Mouse (Mus musculus): ENCODE results near the gene Ccdc69. TPM values are rescaled to one million over a fixed set of nuclear protein-coding genes. Genes with fewer than 3 reads are reported as not detected.
"Not testable (repeated sequence)": the region's sequence is repeated elsewhere in the genome, so short reads cannot be mapped to it uniquely, and the experiment has no call there.

The Ccdc69 gene
- polyA plus RNA-seq, 1 experiment from 2014 or later: 26.7 TPM

DNA sequence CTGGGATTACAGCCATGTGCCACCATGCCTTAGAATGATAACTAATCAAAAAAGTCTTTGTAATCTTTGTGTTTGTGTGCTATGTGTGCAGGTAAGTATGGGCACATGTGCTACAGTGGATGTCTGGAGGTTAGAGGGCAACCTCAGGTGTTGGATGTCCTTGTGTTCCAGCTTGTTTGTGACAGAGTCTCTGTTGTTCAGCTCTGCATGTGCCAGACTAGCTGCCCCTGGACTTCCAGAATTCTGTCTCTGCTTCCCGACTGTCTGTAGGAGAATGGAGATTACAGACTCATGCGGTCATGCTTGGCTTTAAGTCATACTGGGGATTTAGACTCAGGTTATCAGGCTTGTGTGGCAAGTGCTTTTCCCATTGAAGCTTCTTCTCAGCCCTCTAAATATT lies 36.4 kb upstream of the Ccdc69 start:
- Histone ChIP-seq H3K36me3 (ENCODE audit: control insufficient read depth, insufficient read depth, low read length) (0 out of 2 replicates have a peak, but pooled peaks cover 3% of the 10 kb centered on the region), H3K4me1 (ENCODE audit: control insufficient read depth in 2 of 2, insufficient read depth in 2 of 2, low read length in 2 of 2) (peaks cover 2 to 21% of the 10 kb centered on the region in 2 experiments), H3K4me2 (ENCODE audit: low read length) (no peak overlapping the region), H3K9me3 (ENCODE audit: control insufficient read depth, low read length) (no peaks in the 10 kb centered on the region), H3K27ac (replicated peaks in 1 of 2; ENCODE audit: control insufficient read depth in 1 of 2, insufficient read depth in 1 of 2, low read depth in 2 of 2, low read length in 2 of 2) (peak overlapping the region; percentile 49 to 63), H3K4me3 (ENCODE audit: control insufficient read depth in 1 of 2, insufficient read depth in 1 of 2, low read depth in 1 of 2, low read length in 2 of 2) (no peak overlapping the region), H3K9ac (ENCODE audit: low read length) (no peak overlapping the region), H3K27me3 (ENCODE audit: control insufficient read depth, insufficient read depth, low read length) (no peaks in the 10 kb centered on the region)
- no peak for ATAC-seq (ENCODE audit: insufficient number of reproducible peaks, insufficient read depth, low FRiP score, low read depth)
- WGBS: 23% methylated on average over 2 of the region's 2 CpGs

DNA sequence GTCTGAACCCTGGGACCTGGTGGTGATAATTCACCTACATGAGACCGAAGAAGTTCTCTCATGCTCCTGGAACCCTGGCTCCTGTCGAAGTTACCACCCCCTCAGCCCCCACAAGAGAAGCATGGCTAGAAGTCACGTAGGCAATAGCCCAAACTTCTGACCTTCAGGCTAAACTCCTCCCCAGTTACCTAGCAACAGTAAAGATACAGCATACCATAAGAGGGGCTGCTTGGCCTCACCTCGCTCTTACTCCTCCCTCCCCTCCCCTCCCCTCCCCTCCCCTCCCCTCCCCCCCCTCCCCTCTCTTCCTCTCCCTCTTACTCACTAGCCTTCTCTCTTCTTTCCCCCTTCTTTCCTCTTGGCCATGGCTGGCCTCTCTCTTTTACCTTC lies 35.9 kb upstream of the Ccdc69 start:
- Histone ChIP-seq H3K4me1 (ENCODE audit: control insufficient read depth in 2 of 2, insufficient read depth in 2 of 2, low read length in 2 of 2) (peaks cover 2 to 21% of the 10 kb centered on the region in 2 experiments), H3K27ac (replicated peaks in 1 of 2; ENCODE audit: control insufficient read depth in 1 of 2, insufficient read depth in 1 of 2, low read depth in 2 of 2, low read length in 2 of 2) (peak overlapping the region; percentile 82 to 93), H3K4me2 (ENCODE audit: low read length) (peak overlapping the region; percentile 25; the same call in 1 of the 2 replicates)
- WGBS: 20% methylated on average over 4 of the region's 4 CpGs
- not testable (repeated sequence) for H3K9me3 ChIP-seq (ENCODE audit: control insufficient read depth, low read length); H3K36me3 ChIP-seq (ENCODE audit: control insufficient read depth, insufficient read depth, low read length); H3K4me3 ChIP-seq (ENCODE audit: control insufficient read depth in 1 of 2, insufficient read depth in 1 of 2, low read depth in 1 of 2, low read length in 2 of 2); H3K27me3 ChIP-seq (ENCODE audit: control insufficient read depth, insufficient read depth, low read length); H3K9ac ChIP-seq (ENCODE audit: low read length)
- peak; percentile 32 for ATAC-seq (ENCODE audit: insufficient number of reproducible peaks, insufficient read depth, low FRiP score, low read depth)

- peaks cover 12% of the 10 kb centered on the region; the same call in 1 of the 2 replicates for H3K36me3 ChIP-seq (ENCODE audit: control insufficient read depth, insufficient read depth, low read length)
- peaks cover 2 to 21% of the 10 kb centered on the region in 2 experiments for H3K4me1 ChIP-seq (ENCODE audit: control insufficient read depth in 2 of 2, insufficient read depth in 2 of 2, low read length in 2 of 2)
- peak overlapping the region; percentile 25; the same call in 1 of the 2 replicates for H3K4me2 ChIP-seq (ENCODE audit: low read length)
- H3K9ac ChIP-seq (ENCODE audit: low read length): no peak overlapping the region
- no peaks in the 10 kb centered on the region for H3K9me3 ChIP-seq (ENCODE audit: control insufficient read depth, low read length)
- H3K4me3 ChIP-seq (ENCODE audit: control insufficient read depth in 1 of 2, insufficient read depth in 1 of 2, low read depth in 1 of 2, low read length in 2 of 2): no peak overlapping the region
- no peaks in the 10 kb centered on the region for H3K27me3 ChIP-seq (ENCODE audit: control insufficient read depth, insufficient read depth, low read length)
- ATAC-seq (ENCODE audit: insufficient number of reproducible peaks, insufficient read depth, low FRiP score, low read depth): peak; percentile 58; the same call in 1 of the 2 replicates
- H3K27ac ChIP-seq (replicated peaks in 1 of 2; ENCODE audit: control insufficient read depth in 1 of 2, insufficient read depth in 1 of 2, low read depth in 2 of 2, low read length in 2 of 2): peak overlapping the region; percentile 82 to 93
- 37% methylated on average over 7 of the region's 7 CpGs for WGBS
Measured at GRCm38 (mm10) chr11:55113209-55113860, 35.4 kb upstream of the Ccdc69 start.

DNA sequence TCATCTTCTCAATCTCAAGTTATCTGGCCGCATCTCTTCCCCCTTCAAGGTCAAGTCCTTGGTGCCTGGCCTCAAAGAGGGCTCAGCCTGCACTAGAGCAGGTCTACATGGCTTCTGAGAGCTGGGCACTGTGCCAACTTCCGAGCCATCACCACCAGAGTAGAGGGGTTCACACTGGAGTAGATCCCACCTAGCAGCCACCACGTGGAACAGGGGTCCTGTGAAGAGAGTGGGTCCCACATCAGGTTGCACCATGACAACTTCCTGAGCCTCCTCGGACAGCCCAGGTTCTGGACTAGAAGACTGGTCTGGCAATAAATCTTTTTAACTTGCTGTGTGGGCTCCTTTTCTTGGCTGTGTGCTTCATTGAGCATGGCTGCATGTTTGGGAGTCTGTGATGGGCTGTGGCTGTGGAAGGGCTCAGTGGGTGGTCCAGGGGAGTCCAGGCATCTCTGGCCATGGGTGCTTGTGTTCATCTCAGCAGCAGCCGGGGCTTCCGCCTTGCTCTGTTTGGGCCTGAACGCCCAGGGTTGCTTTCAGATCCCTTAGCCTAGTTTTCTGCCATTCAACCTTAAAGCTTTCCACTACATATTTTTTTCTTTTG lies 32.7 kb upstream of the Ccdc69 start:
- Histone ChIP-seq H3K9ac (ENCODE audit: low read length) (no peak overlapping the region), H3K4me3 (ENCODE audit: control insufficient read depth in 1 of 2, insufficient read depth in 1 of 2, low read depth in 1 of 2, low read length in 2 of 2) (no peak overlapping the region), H3K4me1 (ENCODE audit: control insufficient read depth in 2 of 2, insufficient read depth in 2 of 2, low read length in 2 of 2) (peaks cover 2 to 21% of the 10 kb centered on the region in 2 experiments), H3K27ac (replicated peaks in 1 of 2; ENCODE audit: control insufficient read depth in 1 of 2, insufficient read depth in 1 of 2, low read depth in 2 of 2, low read length in 2 of 2) (no peak overlapping the region), H3K27me3 (ENCODE audit: control insufficient read depth, insufficient read depth, low read length) (no peaks in the 10 kb centered on the region), H3K4me2 (ENCODE audit: low read length) (no peak overlapping the region), H3K36me3 (ENCODE audit: control insufficient read depth, insufficient read depth, low read length) (peaks cover 19% of the 10 kb centered on the region; the same call in 1 of the 2 replicates), H3K9me3 (ENCODE audit: control insufficient read depth, low read length) (no peaks in the 10 kb centered on the region)
- 65% methylated on average over 7 of the region's 7 CpGs for WGBS
- no peak for ATAC-seq (ENCODE audit: insufficient number of reproducible peaks, insufficient read depth, low FRiP score, low read depth)

DNA sequence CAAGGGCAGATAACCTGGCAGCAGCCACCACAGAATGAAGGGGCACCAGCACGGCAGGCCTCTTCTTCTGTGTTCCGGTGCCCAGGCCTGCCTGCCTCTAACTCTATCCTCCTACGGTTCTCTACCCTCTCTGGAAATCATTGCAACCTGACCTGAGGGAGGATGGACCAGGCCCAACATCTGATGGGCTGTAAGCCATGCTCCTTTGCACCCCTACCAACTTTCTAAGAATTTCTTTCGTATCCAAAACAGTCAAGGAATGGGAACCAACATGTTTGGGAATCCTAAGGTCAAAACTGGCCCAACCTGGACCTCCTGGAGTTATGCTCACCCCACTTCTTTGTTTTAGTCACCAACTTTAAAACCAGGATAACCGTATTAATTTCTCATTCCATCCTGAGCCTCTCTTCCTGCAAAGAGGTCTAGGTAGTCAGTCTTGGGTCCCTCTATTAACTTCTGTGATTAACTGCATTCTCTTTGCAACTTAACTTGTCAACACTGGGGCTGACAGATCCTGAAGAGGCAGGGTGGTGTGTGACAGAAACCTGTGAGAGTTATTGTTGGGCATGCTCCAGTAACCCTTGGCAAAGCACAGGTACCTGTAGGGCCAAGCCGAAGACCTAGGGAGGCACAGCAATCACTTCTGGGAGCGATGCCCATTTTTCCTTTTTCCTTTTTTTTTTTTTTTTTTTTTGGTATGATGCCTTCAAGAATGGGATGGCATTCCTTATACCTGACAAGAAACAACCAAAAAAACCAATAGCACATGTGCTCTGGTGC lies 31.8 kb upstream of the Ccdc69 start:
- WGBS: 78% methylated on average over 7 of the region's 7 CpGs

DNA sequence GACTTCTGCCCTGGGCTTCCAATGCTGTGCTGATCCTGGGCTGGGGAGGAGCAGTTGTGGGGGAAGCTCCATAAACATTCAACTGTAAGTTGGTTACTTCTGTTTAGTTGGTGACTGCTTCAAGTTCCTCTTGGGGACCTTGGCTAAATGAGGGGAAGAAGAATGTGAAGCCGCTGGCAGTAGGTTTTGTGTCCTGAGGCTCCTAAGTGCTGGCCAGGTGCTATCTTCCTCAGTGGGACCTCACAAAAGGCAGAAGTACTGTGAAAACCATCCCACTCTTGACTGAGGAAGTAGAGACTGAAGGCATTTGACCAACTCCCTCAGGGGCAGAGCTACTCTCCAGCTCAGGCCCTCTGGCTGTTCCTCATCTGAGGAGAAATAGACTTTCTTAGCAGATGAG lies 28.7 kb upstream of the Ccdc69 start:
- no peak overlapping the region for H3K9ac ChIP-seq (ENCODE audit: low read length)
- H3K4me1 ChIP-seq (ENCODE audit: control insufficient read depth in 2 of 2, insufficient read depth in 2 of 2, low read length in 2 of 2): peaks cover 0 to 10% of the 10 kb centered on the region in 2 experiments; a peak in 3 of 4 replicates
- WGBS: 88% methylated on average over 1 of the region's 1 CpGs
- H3K9me3 ChIP-seq (ENCODE audit: control insufficient read depth, low read length): no peaks in the 10 kb centered on the region
- no peak overlapping the region for H3K27ac ChIP-seq (replicated peaks in 1 of 2; ENCODE audit: control insufficient read depth in 1 of 2, insufficient read depth in 1 of 2, low read depth in 2 of 2, low read length in 2 of 2)
- no peaks in the 10 kb centered on the region for H3K27me3 ChIP-seq (ENCODE audit: control insufficient read depth, insufficient read depth, low read length)
- no peak overlapping the region for H3K4me3 ChIP-seq (ENCODE audit: control insufficient read depth in 1 of 2, insufficient read depth in 1 of 2, low read depth in 1 of 2, low read length in 2 of 2)
- peaks cover 35% of the 10 kb centered on the region for H3K36me3 ChIP-seq (ENCODE audit: control insufficient read depth, insufficient read depth, low read length)
- H3K4me2 ChIP-seq (ENCODE audit: low read length): no peak overlapping the region
- ATAC-seq (ENCODE audit: insufficient number of reproducible peaks, insufficient read depth, low FRiP score, low read depth): no peak

More for the DNA sequence above, 31.8 kb upstream of the Ccdc69 start:
- peaks cover 2 to 21% of the 10 kb centered on the region in 2 experiments for H3K4me1 ChIP-seq (ENCODE audit: control insufficient read depth in 2 of 2, insufficient read depth in 2 of 2, low read length in 2 of 2)
- H3K9me3 ChIP-seq (ENCODE audit: control insufficient read depth, low read length): no peaks in the 10 kb centered on the region
- no peak for ATAC-seq (ENCODE audit: insufficient number of reproducible peaks, insufficient read depth, low FRiP score, low read depth)
- no peak overlapping the region for H3K27ac ChIP-seq (replicated peaks in 1 of 2; ENCODE audit: control insufficient read depth in 1 of 2, insufficient read depth in 1 of 2, low read depth in 2 of 2, low read length in 2 of 2)
- H3K9ac ChIP-seq (ENCODE audit: low read length): no peak overlapping the region
- peaks cover 26% of the 10 kb centered on the region; the same call in 1 of the 2 replicates for H3K36me3 ChIP-seq (ENCODE audit: control insufficient read depth, insufficient read depth, low read length)
- H3K4me3 ChIP-seq (ENCODE audit: control insufficient read depth in 1 of 2, insufficient read depth in 1 of 2, low read depth in 1 of 2, low read length in 2 of 2): no peak overlapping the region
- no peaks in the 10 kb centered on the region for H3K27me3 ChIP-seq (ENCODE audit: control insufficient read depth, insufficient read depth, low read length)
- H3K4me2 ChIP-seq (ENCODE audit: low read length): no peak overlapping the region

GRCm38 (mm10) chr11:55105389-55105788 lies 27.5 kb upstream of the Ccdc69 start:
- WGBS: 78% methylated on average over 4 of the region's 4 CpGs

More at GRCm38 (mm10) chr11:55105389-55105788, 27.5 kb upstream of the Ccdc69 start:
- Histone ChIP-seq H3K4me3 (ENCODE audit: control insufficient read depth in 1 of 2, insufficient read depth in 1 of 2, low read depth in 1 of 2, low read length in 2 of 2) (no peak overlapping the region), H3K27me3 (ENCODE audit: control insufficient read depth, insufficient read depth, low read length) (no peaks in the 10 kb centered on the region), H3K9ac (ENCODE audit: low read length) (no peak overlapping the region), H3K27ac (replicated peaks in 1 of 2; ENCODE audit: control insufficient read depth in 1 of 2, insufficient read depth in 1 of 2, low read depth in 2 of 2, low read length in 2 of 2) (no peak overlapping the region), H3K9me3 (ENCODE audit: control insufficient read depth, low read length) (no peaks in the 10 kb centered on the region), H3K36me3 (ENCODE audit: control insufficient read depth, insufficient read depth, low read length) (peaks cover 35% of the 10 kb centered on the region), H3K4me2 (ENCODE audit: low read length) (no peak overlapping the region), H3K4me1 (ENCODE audit: control insufficient read depth in 2 of 2, insufficient read depth in 2 of 2, low read length in 2 of 2) (peaks cover 0 to 7% of the 10 kb centered on the region in 2 experiments; a peak in 3 of 4 replicates)
- ATAC-seq (ENCODE audit: insufficient number of reproducible peaks, insufficient read depth, low FRiP score, low read depth): no peak

Data from heart, embryonic 14.5 days (tissue).